Mouse (Mus musculus) liver (tissue): ENCODE data around the gene Prpf38b.

Source experiments
- DNase-seq: peaks from one replicate; pipeline ENCODE4 v3.0.0-alpha.2; 2020; ENCODE audit warnings: mixed read lengths

Gene Prpf38b

DNA sequence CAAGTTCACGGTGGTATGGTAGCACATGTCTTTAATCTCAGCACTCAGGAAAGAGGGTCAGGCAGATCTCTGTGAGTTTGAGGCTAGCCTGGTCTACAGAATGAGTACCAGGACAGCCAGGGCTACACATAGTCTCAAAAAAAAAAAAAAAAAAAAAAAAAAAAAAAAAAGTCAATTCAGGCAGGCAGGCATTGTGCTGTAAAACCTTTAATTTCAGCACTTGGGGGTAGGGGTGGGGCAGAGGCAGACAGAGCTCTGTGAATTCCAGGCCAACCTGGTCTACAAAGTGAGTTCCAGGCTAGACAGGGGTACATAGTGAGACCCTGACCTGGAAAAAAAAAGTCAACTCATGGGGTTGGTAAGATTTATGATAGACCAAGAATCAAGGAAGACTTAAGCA lies 53.8 kb downstream of the Prpf38b start:
- no peak for DNase-seq

DNA sequence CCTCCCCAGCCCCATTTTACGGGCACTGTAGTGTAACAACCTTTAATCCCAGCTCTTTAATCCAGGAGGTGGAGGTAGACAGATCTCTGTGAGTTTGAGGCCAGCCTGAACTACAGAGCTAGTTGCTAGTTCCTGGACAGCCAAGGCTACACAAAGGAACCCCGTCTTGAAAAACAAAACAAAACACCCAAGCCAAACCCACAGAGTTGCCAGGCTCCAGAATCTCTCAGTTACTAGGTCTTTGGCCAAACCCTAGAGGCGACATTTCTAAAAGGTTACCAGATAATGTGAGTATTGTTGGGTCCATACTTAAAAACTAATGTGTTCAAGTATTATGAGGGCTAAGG lies 54.4 kb downstream of the Prpf38b start:
- DNase-seq: no peak

DNA sequence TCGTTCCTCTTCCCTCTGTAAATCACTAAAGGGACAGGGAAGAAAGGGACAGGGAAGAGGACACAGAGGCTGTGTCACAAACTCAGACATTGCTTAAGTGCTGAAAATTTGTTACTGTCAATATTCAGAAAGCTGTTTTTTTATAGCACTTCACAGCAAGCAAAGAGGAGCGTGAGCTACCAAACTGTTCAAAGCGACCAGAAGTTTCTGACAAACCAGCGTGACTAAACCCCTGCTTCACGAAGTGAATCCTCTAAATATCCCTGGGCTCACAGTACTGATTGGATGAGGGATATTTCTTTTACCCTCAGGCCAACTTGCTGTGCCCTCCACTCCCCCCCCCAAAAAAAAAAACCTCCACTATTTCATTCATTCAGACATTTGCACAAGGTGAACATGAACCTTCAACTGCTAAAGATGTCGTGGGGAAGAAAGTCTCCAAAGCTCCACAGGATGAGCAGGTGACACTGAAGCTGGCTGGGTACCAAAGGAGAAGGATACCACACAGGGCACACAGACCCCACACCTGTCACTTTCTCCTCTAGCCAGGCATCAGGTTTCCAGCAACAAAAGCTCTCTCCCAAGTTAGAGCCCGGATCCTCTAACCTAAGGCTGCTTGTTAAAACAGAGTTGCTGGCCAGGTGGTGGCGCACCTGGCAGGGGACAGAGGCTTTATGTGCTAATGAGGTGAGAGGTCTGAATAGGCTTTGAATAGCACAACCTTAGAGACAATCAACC lies 55.0 kb downstream of the Prpf38b start:
- DNase-seq: peak; percentile 26

DNA sequence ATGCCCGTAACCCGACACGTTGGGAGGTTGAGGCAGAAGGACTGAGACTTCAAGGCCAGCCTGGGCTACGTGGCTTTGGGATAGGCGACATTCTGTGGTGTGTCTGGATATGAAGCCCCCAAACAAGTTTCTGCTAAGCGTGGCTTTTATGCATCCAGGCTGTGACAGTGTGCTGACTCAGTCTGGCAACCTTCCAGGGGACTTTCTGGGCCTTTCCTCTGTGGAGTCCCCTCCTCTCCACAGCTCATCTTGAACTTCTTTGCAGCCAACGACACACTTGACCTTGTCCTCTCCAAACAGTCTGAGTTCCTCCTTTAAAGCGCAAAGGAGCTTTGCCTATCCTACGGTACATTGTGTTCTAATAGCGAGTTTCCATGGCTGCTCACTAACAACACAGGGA lies 55.7 kb downstream of the Prpf38b start:
- DNase-seq: peak; percentile 23

DNA sequence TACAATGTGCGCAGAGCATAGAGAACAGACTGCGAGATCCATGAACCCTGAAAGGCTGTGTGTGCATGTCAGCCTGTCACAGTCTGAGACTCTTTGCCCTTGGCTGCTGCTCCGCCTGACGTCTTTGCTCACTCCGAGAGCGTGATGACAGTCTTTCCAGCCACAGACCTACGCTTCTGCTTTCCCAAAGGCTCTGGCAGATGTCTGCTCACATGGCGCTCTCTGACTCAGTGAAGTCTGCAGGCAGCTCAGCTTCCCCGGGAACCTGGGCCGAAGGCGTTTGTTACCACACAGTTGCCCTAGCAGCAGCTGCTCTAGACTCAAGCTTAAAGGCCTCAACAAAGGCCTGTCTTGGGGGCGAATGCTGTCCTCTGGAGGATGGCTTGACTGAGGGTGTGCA lies 56.2 kb downstream of the Prpf38b start:
- DNase-seq: peak; percentile 32

DNA sequence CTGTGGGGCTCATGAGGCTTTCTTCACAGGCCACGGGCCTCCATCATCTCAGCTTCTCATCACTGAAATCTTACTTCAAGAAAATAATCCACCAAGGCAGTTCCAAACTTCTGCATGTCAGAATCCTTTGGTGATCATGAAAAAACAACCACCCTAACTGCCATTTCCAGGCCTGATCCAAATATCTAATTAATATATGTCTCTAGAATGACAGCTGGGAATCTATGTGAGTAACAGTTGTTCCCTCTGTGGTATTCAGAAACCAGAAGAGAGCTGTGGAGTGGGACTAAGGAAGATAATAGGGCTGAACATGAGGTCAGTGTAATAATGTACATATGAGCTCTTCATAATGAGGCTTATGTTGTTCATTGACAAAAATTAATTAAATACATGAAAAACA lies 58.3 kb downstream of the Prpf38b start:
- no peak for DNase-seq
